Mouse (Mus musculus) limb, embryonic 15.5 days (tissue): ENCODE results near the gene Fxyd6. TPM values are rescaled to one million over a fixed set of nuclear protein-coding genes. Genes with fewer than 3 reads are reported as not detected.

Experiments
- ATAC-seq: fragments of 200-750 bp; cut with Nextera tagmentation; 2 replicates; pipeline ENCODE4 v1.8.0; 2017; ENCODE audit warnings: low read depth, moderate TSS enrichment; ENCODE audit not compliant: insufficient number of reproducible peaks, low FRiP score, low TSS enrichment
- H3K27ac ChIP-seq: fragments of 300-500 bp; sonication (generic); 2 replicates; pipeline ENCODE4 v1.5.1; 2015; ENCODE audit warnings: moderate library complexity, mild to moderate bottlenecking, inconsistent platforms
- H3K27me3 ChIP-seq: fragments of 300-500 bp; sonication (generic); 2 replicates; pipeline ENCODE4 v1.6.1; 2015; ENCODE audit warnings: inconsistent platforms
- H3K36me3 ChIP-seq: fragments of 300-500 bp; sonication (generic); 2 replicates; pipeline ENCODE4 v1.6.1; 2015; ENCODE audit warnings: inconsistent platforms
- H3K4me1 ChIP-seq: fragments of 300-500 bp; sonication (generic); 2 replicates; pipeline ENCODE4 v1.6.1; 2015; ENCODE audit warnings: inconsistent platforms
- H3K4me2 ChIP-seq: fragments of 300-500 bp; sonication (generic); 2 replicates; pipeline ENCODE4 v1.6.1; 2015; ENCODE audit warnings: mild to moderate bottlenecking, inconsistent platforms
- H3K4me3 ChIP-seq: fragments of 300-500 bp; sonication (generic); 2 replicates; pipeline ENCODE4 v1.5.1; 2015; ENCODE audit warnings: mild to moderate bottlenecking, inconsistent platforms
- H3K9ac ChIP-seq: fragments of 300-500 bp; sonication (generic); 2 replicates; pipeline ENCODE4 v1.6.1; 2015; ENCODE audit warnings: inconsistent platforms
- H3K9me3 ChIP-seq: fragments of 300-500 bp; sonication (generic); 2 replicates; pipeline ENCODE4 v1.6.1; 2016; ENCODE audit warnings: inconsistent platforms
- WGBS: fragments of 180-500 bp; shearing (Covaris S2); methylation state at CpG from one replicate; pipeline ENCODE4 v1.1.7; 2015; 5-methylcytosine and 5-hydroxymethylcytosine counted together
- polyA plus RNA-seq: library from polyadenylated mRNA; unstranded; fragments of >200 nt; fragmentation: Nextera tagmentation; extraction: Ambion mirVana; gene quantifications from 2 replicates; pipeline ENCODE4 v1.2.1, GENCODE M21; 2015

The Fxyd6 gene
- polyA plus RNA-seq, 1 experiment from 2014 or later, result 122 TPM

GRCm38 (mm10) chr9:45412700-45413477 lies 42.9 kb downstream of the Fxyd6 start:
- no peak overlapping the region for H3K4me2 ChIP-seq
- 74% methylated on average over 4 of the region's 4 CpGs for WGBS

GRCm38 (mm10) chr9:45413478-45414140 lies 43.6 kb downstream of the Fxyd6 start:
- Histone ChIP-seq H3K27ac (no peak overlapping the region), H3K36me3 (no peaks in the 10 kb centered on the region), H3K27me3 (peaks cover 5% of the 10 kb centered on the region; the same call in 1 of the 2 replicates), H3K4me3 (no peak overlapping the region), H3K9me3 (no peaks in the 10 kb centered on the region), H3K9ac (no peak overlapping the region), H3K4me1 (peaks cover 5% of the 10 kb centered on the region), H3K4me2 (no peak overlapping the region)
- 58% methylated on average over 5 of the region's 5 CpGs for WGBS
- ATAC-seq, result no peak

More at GRCm38 (mm10) chr9:45412700-45413477, 42.9 kb downstream of the Fxyd6 start:
- no peak for ATAC-seq
- Histone ChIP-seq H3K27me3 (peaks cover 5% of the 10 kb centered on the region; the same call in 1 of the 2 replicates), H3K9me3 (no peaks in the 10 kb centered on the region), H3K4me3 (no peak overlapping the region), H3K9ac (no peak overlapping the region), H3K36me3 (no peaks in the 10 kb centered on the region), H3K4me1 (peaks cover 12% of the 10 kb centered on the region), H3K27ac (no peak overlapping the region)

DNA sequence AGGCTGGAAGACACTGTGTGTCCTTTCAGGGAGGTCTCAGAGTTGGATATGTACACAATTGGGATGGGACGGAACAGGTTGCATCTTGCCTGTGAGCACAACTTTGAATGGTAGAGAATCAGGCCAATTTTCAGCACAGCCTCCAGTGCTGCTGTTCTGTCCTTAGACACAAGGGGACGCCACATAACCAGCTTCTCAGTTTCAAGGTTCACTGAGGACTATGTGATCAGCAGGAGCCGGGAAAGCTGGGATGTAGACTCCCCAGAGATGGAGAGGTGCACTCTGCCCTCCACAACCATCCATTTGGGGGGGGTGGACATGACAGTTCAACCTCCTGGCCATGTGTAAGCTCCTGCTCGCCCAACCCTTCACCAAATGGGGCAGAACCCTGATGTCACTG lies 45.9 kb downstream of the Fxyd6 start:
- no peak overlapping the region for H3K4me2 ChIP-seq
- H3K27me3 ChIP-seq, result no peaks in the 10 kb centered on the region
- H3K27ac ChIP-seq, result no peak overlapping the region
- no peak overlapping the region for H3K4me3 ChIP-seq
- WGBS, result 43% methylated on average over 4 of the region's 4 CpGs
- H3K4me1 ChIP-seq, result peaks cover 4% of the 10 kb centered on the region
- no peaks in the 10 kb centered on the region for H3K36me3 ChIP-seq
- ATAC-seq, result no peak
- no peaks in the 10 kb centered on the region for H3K9me3 ChIP-seq
- no peak overlapping the region for H3K9ac ChIP-seq

GRCm38 (mm10) chr9:45417245-45417644 lies 47.3 kb downstream of the Fxyd6 start:
- Histone ChIP-seq H3K4me1 (peaks cover under 1% of the 10 kb centered on the region; the same call in 1 of the 2 replicates), H3K27ac (no peak overlapping the region), H3K27me3 (no peaks in the 10 kb centered on the region), H3K9me3 (no peaks in the 10 kb centered on the region), H3K4me3 (no peak overlapping the region), H3K9ac (no peak overlapping the region), H3K4me2 (no peak overlapping the region), H3K36me3 (no peaks in the 10 kb centered on the region)
- 26% methylated on average over 8 of the region's 8 CpGs for WGBS
- no peak for ATAC-seq

GRCm38 (mm10) chr9:45418252-45418651 lies 48.3 kb downstream of the Fxyd6 start:
- H3K9me3 ChIP-seq, result no peaks in the 10 kb centered on the region
- 65% methylated on average over 8 of the region's 8 CpGs for WGBS
- no peak overlapping the region for H3K27ac ChIP-seq
- H3K36me3 ChIP-seq, result no peaks in the 10 kb centered on the region
- no peaks in the 10 kb centered on the region for H3K27me3 ChIP-seq
- no peak overlapping the region for H3K4me3 ChIP-seq
- H3K4me1 ChIP-seq, result no peaks in the 10 kb centered on the region
- no peak overlapping the region for H3K4me2 ChIP-seq
- no peak overlapping the region for H3K9ac ChIP-seq
- no peak for ATAC-seq

DNA sequence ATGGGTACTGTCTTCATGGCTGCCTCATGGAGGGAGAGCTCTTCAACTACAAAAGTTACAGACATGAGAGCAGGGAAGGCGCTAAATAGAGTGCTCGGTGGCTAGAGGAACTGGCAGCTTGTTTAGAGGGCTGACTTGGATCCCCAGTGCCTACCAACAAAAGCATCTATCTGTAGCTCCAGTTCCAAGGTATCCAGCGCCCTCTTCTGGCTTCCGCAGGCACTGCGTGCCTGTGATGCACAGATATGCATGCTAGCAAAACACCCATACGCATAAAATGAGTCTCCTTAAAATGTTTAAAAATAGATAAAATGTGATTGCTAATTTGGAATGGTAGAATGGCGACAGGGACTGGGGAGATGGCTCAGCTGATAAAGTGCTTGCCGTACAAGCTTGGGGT lies 51.2 kb downstream of the Fxyd6 start:
- Histone ChIP-seq H3K4me3 (no peak overlapping the region), H3K4me2 (no peak overlapping the region), H3K9me3 (no peaks in the 10 kb centered on the region), H3K9ac (no peak overlapping the region), H3K36me3 (no peaks in the 10 kb centered on the region), H3K4me1 (no peaks in the 10 kb centered on the region), H3K27ac (no peak overlapping the region), H3K27me3 (0 out of 2 replicates have a peak, but pooled peaks cover 8% of the 10 kb centered on the region)
- no peak for ATAC-seq
- WGBS, result 64% methylated on average over 8 of the region's 8 CpGs

DNA sequence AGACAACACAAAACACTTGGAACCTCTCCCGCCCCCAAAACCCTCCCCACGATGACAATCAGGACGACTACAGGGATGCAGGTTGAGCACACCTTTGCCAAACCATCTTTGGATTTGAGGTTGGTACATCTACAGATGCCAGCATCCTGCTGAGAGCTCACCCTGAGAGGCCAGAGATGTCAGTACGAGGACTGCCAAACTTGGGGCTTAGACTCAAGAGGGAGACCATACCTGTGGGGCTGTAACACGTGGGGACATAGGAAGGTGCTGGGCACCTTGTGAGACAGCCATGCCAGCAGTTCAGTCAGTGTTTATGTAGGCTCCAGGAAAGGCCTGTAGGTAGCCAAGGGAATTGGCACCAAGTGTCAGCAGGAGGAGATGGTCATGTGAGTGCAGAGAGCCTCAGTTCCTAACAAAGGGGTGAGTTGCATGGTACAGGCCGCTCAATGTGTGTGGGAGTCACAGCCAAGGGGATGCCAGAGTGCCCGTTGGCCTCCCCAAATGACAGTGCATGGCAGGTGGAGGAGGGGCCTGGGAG lies 52.8 kb downstream of the Fxyd6 start:
- WGBS, result 72% methylated on average over 7 of the region's 7 CpGs
- ATAC-seq, result no peak
- H3K9ac ChIP-seq, result no peak overlapping the region
- H3K4me3 ChIP-seq, result no peak overlapping the region
- H3K27me3 ChIP-seq, result peaks cover 22% of the 10 kb centered on the region
- no peak overlapping the region for H3K27ac ChIP-seq
- H3K4me2 ChIP-seq, result no peak overlapping the region
- H3K9me3 ChIP-seq, result no peaks in the 10 kb centered on the region
- no peaks in the 10 kb centered on the region for H3K4me1 ChIP-seq
- no peaks in the 10 kb centered on the region for H3K36me3 ChIP-seq

GRCm38 (mm10) chr9:45426456-45426855 lies 56.5 kb downstream of the Fxyd6 start, which contains the start of gene Dscaml1:
Dscaml1 (plus strand) TSS chr9:45426628.
- Histone ChIP-seq H3K4me2 (no peak within 1 kb of the TSS), H3K36me3 (no peaks in the 10 kb centered on the region), H3K4me1 (peaks cover 18% of the 10 kb centered on the region), H3K4me3 (no peak within 1 kb of the TSS), H3K27me3 (peaks cover 52% of the 10 kb centered on the region), H3K9ac (no peak within 1 kb of the TSS), H3K27ac (no peak within 1 kb of the TSS), H3K9me3 (no peaks in the 10 kb centered on the region)
- ATAC-seq, result no peak
- 75% methylated on average over 4 of the region's 4 CpGs for WGBS

DNA sequence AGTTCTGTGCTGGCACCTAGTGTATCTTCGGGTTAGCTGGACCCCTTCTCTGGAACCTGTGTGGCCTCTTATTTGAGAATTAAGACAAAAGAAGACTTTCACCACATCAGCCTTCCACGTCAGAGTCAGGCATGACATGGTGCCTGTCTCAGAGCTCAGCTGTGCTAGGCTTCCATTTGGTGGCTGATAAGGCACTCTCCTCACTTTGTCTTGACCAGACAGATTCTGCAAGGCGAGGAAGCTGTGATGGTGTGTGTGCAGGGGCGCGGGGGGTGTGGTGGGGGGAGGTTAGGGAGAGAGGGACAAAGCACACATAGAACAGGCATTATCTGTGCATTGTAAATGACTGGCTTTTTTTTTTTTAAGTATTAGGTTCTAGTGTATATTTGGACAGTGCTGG lies 59.4 kb downstream of the Fxyd6 start:
- no peak overlapping the region for H3K9ac ChIP-seq
- H3K27ac ChIP-seq, result no peak overlapping the region
- no peak overlapping the region for H3K4me3 ChIP-seq
- 30% methylated on average over 5 of the region's 5 CpGs for whole genome bisulfite sequencing
- H3K9me3 ChIP-seq, result no peaks in the 10 kb centered on the region
- peaks cover 77% of the 10 kb centered on the region for H3K27me3 ChIP-seq
- ATAC-seq, result no peak
- H3K4me1 ChIP-seq, result peaks cover 18% of the 10 kb centered on the region
- no peak overlapping the region for H3K4me2 ChIP-seq
- H3K36me3 ChIP-seq, result no peaks in the 10 kb centered on the region

GRCm38 (mm10) chr9:45429951-45430697 lies 60.1 kb downstream of the Fxyd6 start:
- Histone ChIP-seq H3K9me3 (no peaks in the 10 kb centered on the region), H3K4me2 (peak overlapping the region; percentile 77), H3K9ac (0 out of 2 replicates have a peak overlapping the region, but pooled peaks have one; percentile 8), H3K27me3 (peaks cover 73% of the 10 kb centered on the region), H3K27ac (no peak overlapping the region), H3K4me1 (peaks cover 18% of the 10 kb centered on the region), H3K36me3 (no peaks in the 10 kb centered on the region), H3K4me3 (peak overlapping the region; percentile 39)
- 2% methylated on average over 51 of the region's 54 CpGs for WGBS
- ATAC-seq, result no peak

DNA sequence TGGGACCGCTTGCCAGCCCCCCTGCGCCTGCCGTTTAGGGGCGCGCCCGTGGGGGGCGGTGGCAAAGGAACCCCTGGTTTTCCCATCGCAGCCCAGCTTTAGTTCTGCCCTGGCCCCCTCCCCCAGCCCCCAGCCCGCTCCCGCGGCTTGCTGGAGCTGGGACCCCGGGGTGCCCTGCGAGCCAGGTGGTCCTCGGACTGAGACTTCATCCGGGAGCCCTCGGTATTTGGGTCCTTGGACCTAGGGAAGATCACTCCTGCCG lies 60.6 kb downstream of the Fxyd6 start:
- Histone ChIP-seq H3K9ac (no peak overlapping the region), H3K9me3 (no peaks in the 10 kb centered on the region), H3K4me1 (peaks cover 18% of the 10 kb centered on the region), H3K36me3 (no peaks in the 10 kb centered on the region), H3K4me3 (peak overlapping the region; percentile 39), H3K4me2 (peak overlapping the region; percentile 77), H3K27ac (no peak overlapping the region), H3K27me3 (peaks cover 76% of the 10 kb centered on the region)
- under 1% methylated on average over 9 of the region's 17 CpGs for WGBS
- ATAC-seq, result no peak

GRCm38 (mm10) chr9:45431150-45431549 lies 61.2 kb downstream of the Fxyd6 start:
- H3K4me3 ChIP-seq, result peak overlapping the region; percentile 39
- H3K9me3 ChIP-seq, result no peaks in the 10 kb centered on the region
- H3K4me1 ChIP-seq, result peaks cover 18% of the 10 kb centered on the region
- H3K36me3 ChIP-seq, result no peaks in the 10 kb centered on the region
- peaks cover 75% of the 10 kb centered on the region for H3K27me3 ChIP-seq
- no peak overlapping the region for H3K27ac ChIP-seq
- H3K9ac ChIP-seq, result no peak overlapping the region
- H3K4me2 ChIP-seq, result peak overlapping the region; percentile 77
- 4% methylated on average over 26 of the region's 26 CpGs for WGBS
- no peak for ATAC-seq
